Mouse (Mus musculus) ovary, postnatal 36 days (tissue): Measurements from ENCODE around the gene F12.

Experiments
- DNase-seq: peaks from one replicate; pipeline ENCODE4 v3.0.0; 2022; ENCODE audit warnings: low spot score, mixed read lengths

F12 gene

DNA sequence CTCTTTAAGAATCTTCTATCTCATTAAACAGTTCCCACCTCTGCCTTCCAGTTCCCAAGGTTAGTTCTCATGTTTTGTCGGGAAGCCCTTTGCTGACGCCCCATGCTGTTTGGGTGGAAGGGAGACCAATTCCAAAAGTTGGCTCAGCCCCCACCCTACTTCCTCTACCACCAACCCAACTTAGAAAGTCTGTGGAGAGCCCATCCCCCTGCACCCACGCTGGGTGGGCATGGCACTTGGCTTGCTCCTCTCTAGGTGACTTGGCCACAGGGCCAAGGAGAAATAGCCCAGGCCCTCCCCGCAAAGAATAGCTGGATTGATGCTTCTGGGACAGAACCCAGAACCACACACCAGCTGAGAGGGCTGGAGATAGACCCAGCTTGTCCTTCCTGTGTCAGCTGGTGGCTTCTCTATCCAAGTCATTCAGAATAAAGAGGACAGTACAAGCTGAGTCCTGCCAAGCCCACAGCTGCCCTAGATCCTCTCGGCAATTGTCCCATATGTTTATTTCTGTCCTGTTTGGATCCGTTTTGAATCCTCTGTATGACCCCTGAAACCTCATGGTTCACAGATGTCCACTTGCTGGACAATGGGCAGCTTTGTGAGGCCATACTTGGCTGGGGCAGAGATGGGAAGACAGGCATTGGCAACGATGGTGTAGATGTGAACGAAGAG lies 55.4 kb downstream of the F12 start:
- DNase-seq = no peak

- no peak for DNase-seq
Observed at GRCm38 (mm10) chr13:55370234-55370633, 56.4 kb downstream of the F12 start.

GRCm38 (mm10) chr13:55369531-55370114 lies 57.0 kb downstream of the F12 start, which contains the start of gene Rgs14:
Rgs14 (plus strand) TSS chr13:55369732.
- DNase-seq = no peak

DNA sequence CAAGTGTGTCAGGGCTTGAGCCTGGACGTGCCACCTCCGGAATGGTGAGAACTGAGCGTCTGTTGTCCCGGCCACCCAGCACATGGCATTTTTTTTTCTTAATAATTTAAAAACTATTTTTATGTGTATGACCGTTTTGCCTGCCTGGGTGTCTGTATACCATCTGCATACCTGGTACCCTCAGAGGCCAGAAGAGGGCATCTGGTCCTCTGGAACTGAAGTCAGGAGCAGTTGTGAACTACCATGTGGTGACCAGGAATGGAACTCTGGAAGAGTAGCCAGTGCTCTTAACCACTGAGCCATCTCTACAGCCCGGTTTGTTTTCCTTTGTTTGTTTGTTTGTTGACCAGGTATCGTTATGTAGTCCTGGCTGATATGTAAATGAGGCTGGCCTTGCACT lies 58.2 kb downstream of the F12 start:
- no peak for DNase-seq
